Mouse (Mus musculus): ENCODE results near the gene Asic2.

DNA sequence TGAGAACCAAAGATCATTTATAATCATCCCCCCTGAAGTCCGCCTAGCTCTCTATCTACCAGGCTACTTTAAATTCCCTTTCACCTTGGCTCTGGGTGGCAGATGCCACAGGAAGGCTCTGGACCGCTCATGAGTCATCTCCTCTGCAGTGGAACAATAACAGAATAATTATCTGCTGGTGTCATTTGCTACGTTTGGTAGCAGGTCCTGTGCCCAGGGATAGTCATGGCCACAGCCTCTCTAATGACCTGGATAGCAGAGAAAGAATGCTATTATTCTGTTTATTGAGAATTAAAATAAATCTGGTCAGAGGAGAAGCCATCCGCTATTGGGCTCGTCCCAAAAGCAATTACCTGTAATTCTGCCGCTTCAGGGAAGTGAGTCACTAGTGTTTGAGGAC is 425.1 kb downstream of the Asic2 start:
- TF ChIP-seq CTCF (conservative IDR thresholded peaks at IDR 0.05; ENCODE audit: insufficient read depth, insufficient read length, low read depth, low read length) (no peak), POLR2A (IDR thresholded peaks at IDR 0.05; ENCODE audit: low read depth, low read length) (no peak)
